Mouse (Mus musculus) kidney, adult 11 months (tissue): ENCODE measurements around the gene Lrrfip2.

Source experiments
- DNase-seq: peaks from one replicate; pipeline ENCODE4 v3.0.0; 2022

Gene Lrrfip2

GRCm38 (mm10) chr9:111223406-111223805 lies 106.0 kb downstream of the Lrrfip2 start:
- DNase-seq, result no peak

- DNase-seq, result no peak
Measured at GRCm38 (mm10) chr9:111228446-111228845, 111.1 kb downstream of the Lrrfip2 start.

DNA sequence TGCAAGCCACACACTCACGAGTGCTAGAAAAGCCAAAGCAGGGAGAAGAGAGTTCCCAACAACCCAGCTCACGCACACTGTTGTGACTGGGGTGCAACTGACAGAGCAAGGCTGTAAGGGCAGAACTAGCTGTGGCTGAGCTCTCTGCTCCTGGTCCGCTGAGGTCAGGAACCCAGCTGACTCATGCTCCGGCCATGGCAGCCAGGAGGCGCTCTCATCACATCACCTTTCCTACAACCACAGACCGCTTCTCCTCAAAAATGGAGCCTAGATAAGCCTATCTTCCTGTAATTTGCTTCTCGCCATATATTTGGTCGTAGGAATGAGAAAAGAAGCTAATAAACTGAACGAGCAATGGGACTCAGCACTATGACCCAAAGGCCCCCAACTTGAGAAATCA lies 117.3 kb downstream of the Lrrfip2 start:
- no peak for DNase-seq

DNA sequence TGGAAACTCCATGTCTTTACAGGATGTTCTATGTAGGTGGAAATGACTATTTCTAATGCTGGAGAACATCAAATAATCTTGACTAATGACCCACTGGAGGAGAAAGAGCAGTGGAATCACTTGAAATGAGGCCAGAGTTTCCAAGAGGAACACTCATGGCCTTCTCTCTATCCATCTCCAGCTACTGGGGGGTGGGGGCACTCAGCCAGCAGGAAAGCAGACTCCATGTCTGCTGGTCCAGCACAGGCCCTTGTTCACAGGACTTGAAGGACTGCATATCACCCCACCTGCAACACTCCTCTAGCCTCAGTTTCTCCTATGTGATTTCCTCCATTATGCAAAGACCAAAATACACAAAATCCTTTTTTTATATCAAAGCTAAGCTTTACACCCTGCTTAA lies 120.3 kb downstream of the Lrrfip2 start:
- no peak for DNase-seq

GRCm38 (mm10) chr9:111239821-111240220 lies 122.4 kb downstream of the Lrrfip2 start:
- no peak for DNase-seq

- no peak for DNase-seq
Measured at GRCm38 (mm10) chr9:111243384-111243783, 126.0 kb downstream of the Lrrfip2 start.

DNA sequence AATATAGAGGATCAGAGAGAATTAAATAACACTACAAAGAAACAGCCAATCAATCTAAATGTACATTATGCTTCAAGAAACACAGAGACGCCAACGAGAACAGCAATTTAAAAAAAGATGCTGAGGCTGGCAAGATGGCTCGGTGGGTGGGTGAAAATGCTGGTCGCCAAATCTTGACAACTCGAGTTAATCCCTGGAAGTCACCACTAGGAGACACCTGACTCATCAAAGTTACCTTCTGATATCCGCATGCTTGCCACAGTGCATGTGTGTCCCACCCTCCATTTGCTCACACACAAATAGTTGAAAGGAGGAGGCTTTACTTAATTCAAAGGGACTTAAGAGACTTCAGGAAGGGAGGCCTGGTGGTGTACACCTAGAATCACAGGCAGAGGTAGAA lies 128.2 kb downstream of the Lrrfip2 start:
- no peak for DNase-seq

DNA sequence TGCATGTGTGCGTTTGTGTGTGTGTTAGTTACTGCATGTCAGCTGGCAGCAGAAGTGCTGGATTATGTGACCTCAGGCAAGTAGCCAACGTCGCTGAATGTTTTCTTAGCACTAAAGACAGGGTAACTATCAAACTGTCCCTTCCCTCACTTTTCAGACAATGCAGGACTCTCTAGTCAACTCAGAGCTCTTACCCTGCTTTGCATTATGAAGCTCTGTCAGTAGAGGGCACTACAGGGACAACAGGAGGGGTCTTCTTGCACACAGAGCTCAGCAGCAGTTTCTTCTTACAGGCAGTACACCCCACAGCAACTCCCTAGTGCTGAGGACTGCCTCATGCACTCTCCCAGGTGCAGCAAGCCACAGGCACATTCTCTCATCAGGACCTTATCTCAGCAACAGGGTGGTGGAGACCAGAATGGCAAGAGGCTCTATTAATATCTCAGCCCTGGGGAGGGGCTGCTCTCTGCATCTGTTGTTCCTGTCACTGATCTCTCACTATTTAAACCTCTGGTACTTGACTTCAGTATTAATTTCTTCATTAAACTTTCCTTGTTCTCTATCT lies 130.4 kb downstream of the Lrrfip2 start:
- no peak for DNase-seq

- no peak for DNase-seq
Measured at GRCm38 (mm10) chr9:111252161-111252869, 134.9 kb downstream of the Lrrfip2 start.

DNA sequence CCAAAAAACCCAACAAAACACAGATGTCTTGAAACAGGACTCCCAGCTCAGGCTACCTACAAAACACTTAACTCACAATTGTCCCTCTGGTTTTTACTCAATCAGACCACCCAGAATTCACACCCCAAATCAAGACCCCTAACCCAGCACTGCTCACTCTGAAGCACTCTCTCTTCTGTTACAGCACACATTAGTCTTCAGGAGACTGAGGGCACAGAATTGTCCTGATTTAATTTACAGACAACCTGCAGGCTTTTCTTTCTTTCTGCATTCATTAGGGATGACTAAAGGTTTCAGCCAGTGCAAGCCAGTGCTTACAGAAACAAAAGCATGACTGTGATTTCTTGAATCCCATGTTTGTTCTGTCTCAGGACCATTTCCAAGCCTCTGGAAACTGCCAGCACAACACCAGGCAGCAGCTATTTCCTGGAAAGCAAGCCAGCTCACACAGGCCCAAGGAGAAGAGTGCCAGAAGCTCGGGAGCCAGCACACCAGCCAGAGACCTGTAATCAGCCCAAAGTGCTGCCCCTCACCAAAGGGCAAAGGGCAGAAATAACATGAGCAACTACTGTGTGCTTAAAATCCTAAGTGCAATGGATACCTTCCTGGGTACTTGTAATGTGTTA lies 143.1 kb downstream of the Lrrfip2 start:
- DNase-seq, result no peak

DNA sequence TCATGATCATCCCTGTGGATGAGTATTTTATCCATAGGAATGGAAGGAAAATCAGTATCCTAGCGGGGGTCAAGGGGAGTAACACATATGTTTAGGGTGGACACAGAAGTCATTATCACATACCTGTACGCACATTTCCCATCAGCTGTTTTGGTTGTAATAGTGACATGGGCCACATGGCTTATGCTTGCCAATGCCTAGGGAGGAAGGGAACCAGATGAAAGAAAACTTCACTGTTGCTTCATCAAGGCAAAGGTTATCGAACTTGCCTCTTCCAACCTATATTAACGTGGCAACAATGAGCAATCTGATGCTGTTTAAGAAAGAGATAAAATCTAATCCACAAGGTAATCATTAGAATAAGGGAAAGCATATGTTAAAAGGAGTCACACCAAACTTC lies 144.0 kb downstream of the Lrrfip2 start:
- no peak for DNase-seq

DNA sequence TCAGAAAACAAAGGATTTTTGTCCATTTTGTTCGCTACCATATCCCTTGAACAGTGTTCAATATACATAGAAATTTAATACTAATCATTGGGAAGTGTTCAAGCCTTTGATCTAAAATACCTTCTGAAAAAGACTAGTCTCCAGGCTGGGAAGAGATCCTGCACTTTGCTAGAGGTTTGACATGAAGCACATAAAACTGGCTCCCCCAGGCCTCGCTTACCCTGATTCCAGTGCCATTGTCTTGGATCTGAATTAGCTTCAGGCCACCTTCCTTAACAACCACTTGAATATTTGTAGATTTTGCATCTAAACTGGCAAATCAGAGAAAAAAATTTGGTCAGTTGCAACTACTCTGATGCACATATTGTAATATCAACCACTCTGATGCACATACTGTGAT lies 150.6 kb downstream of the Lrrfip2 start:
- no peak for DNase-seq

DNA sequence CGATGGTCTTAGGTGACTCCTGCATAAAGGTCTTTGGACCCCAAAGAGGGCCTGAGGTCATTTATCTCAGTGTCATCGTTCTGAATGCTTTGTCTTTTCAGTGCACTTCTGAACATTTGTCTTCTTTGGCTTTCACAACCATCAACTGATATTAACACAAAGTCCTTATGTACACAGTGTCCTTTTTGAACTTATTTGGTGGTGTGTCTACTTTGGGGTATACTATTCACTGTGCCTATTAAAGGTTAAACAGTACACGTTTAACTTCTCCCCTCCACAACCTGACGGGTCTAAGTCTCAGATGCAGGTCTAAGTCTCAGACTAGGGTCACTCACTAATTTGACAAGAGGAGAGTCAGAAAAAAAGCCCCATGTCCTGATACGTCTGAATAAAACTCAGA lies 153.2 kb downstream of the Lrrfip2 start:
- DNase-seq, result no peak

DNA sequence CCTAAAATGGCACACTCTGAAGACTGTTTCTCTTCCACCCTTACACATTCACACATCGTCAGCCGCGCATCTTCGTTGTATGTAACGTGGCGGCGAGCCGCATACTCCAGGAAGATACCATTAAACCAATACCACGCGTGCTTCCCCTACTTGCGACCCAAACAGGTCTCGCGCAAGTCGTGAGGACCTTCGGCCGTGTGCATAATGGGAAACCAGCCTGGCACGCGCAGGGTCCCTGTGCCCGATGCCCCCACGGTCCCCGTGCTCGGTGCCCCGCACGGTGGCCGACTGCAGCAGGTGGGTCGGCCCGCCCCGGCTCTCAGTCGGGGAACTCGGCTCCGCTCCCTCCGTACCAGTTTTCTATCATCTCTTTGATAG lies 153.7 kb downstream of the Lrrfip2 start:
- no peak for DNase-seq

GRCm38 (mm10) chr9:111271434-111272160 lies 154.2 kb downstream of the Lrrfip2 start, which contains the start of the genes Mlh1 and Epm2aip1:
Gene Mlh1 (minus strand): TSS chr9:111271791.
Gene Epm2aip1 (plus strand): TSS chr9:111271929.
- peak; percentile 99 for DNase-seq

GRCm38 (mm10) chr9:111272356-111272755 lies 155.0 kb downstream of the Lrrfip2 start:
- DNase-seq, result no peak

- DNase-seq, result no peak
Measured at GRCm38 (mm10) chr9:111272996-111273785, 155.8 kb downstream of the Lrrfip2 start.

GRCm38 (mm10) chr9:111273958-111274357 lies 156.6 kb downstream of the Lrrfip2 start:
- DNase-seq, result no peak

DNA sequence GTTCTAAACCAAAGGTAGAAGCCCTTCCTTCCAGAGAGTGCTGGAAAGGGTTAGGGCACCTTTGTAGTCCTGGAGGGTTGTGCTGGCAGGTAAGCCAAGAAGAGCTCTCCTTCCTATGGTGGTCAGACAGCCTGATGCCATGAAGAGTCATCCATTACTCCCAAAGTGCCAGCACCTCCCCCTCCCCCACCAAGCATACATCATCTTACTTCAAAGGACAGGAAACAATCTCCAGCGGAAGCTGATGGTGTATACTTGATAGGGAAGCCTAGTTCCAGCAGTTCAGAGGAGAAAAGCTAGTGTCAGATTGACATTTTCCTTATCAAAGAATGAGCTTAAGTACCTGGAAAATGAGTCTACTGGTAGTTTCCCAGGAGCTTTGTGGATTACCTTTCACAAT lies 157.8 kb downstream of the Lrrfip2 start:
- DNase-seq, result peak; percentile 9
